Mouse (Mus musculus) heart, postnatal 0 days (tissue): Measurements from ENCODE around the gene Iqcd. TPM values are rescaled to one million over a fixed set of nuclear protein-coding genes. Genes with fewer than 3 reads are reported as not detected.
A peak's percentile ranks its signal among the peaks of the same experiment; 100 is the strongest.

Source experiments
- ATAC-seq: fragments of 200-750 bp; cut with Nextera tagmentation; 2 replicates; pipeline ENCODE4 v1.8.0; 2017; ENCODE audit warnings: low read depth, moderate number of reproducible peaks, moderate library complexity; ENCODE audit not compliant: insufficient read depth
- DNase-seq: peaks from one replicate; pipeline ENCODE4 v3.0.0-alpha.2; 2016; ENCODE audit warnings: low spot score
- H3K27ac ChIP-seq: fragments of 300-500 bp; sonication (generic); 2 replicates; pipeline ENCODE4 v1.5.1; 2014; ENCODE audit warnings: low read depth, mild to moderate bottlenecking
- H3K27me3 ChIP-seq: fragments of 300-500 bp; sonication (generic); 2 replicates; pipeline ENCODE4 v1.6.1; 2014; ENCODE audit warnings: low read length, mixed read lengths; ENCODE audit not compliant: control insufficient read depth, insufficient read depth
- H3K36me3 ChIP-seq: fragments of 300-500 bp; sonication (generic); replicated peaks from 2 replicates; pipeline ENCODE4 v1.6.1; 2014; ENCODE audit warnings: low read length, mixed read lengths; ENCODE audit not compliant: control insufficient read depth, insufficient read depth
- H3K4me1 ChIP-seq: fragments of 300-500 bp; sonication (generic); 2 replicates; pipeline ENCODE4 v1.6.1; 2014; ENCODE audit warnings: antibody characterized with exemption; ENCODE audit not compliant: control insufficient read depth, insufficient read depth
- H3K4me2 ChIP-seq: fragments of 300-500 bp; sonication (generic); 2 replicates; pipeline ENCODE4 v1.6.1; 2014; ENCODE audit warnings: low read depth, mild to moderate bottlenecking, low read length, moderate library complexity
- H3K4me3 ChIP-seq: fragments of 300-500 bp; sonication (generic); 2 replicates; pipeline ENCODE4 v1.5.1; 2014; ENCODE audit warnings: low read depth, low read length
- H3K9ac ChIP-seq: fragments of 300-500 bp; sonication (generic); replicated peaks from 2 replicates; pipeline ENCODE4 v1.6.1; 2014; ENCODE audit warnings: low read depth, low read length, mixed read lengths
- H3K9me3 ChIP-seq: fragments of 300-500 bp; sonication (generic); replicated peaks from 2 replicates; pipeline ENCODE4 v1.6.1; 2016; ENCODE audit warnings: low read length; ENCODE audit not compliant: control insufficient read depth
- CTCF ChIP-seq: IDR thresholded peaks from 2 replicates; pipeline ENCODE4 v1.5.1; 2016; ENCODE audit warnings: antibody characterized with exemption, control low read depth, low read depth
- EP300 ChIP-seq: IDR thresholded peaks from 2 replicates; pipeline ENCODE4 v1.6.1; 2016; ENCODE audit warnings: antibody characterized with exemption, low read depth
- WGBS: fragments of 180-500 bp; shearing (Covaris S2); extraction: QIAGEN DNeasy Blood & Tissue Kit; methylation state at CpG from one replicate; pipeline ENCODE4 v1.1.7; 2014; 5-methylcytosine and 5-hydroxymethylcytosine counted together
- polyA plus RNA-seq: library from polyadenylated mRNA; unstranded; fragments of >200 nt; fragmentation: Nextera tagmentation; extraction: Ambion mirVana; gene quantifications from 2 replicates; pipeline ENCODE4 v1.2.1, GENCODE M21; 2015
- total RNA-seq: library from RNA; depleted of rRNA; stranded (reverse); fragments of >200 nt; gene quantifications from 2 replicates; pipeline ENCODE4 v1.2.3, GENCODE M21; 2014; ENCODE audit warnings: low replicate concordance

The Iqcd gene
- total and polyA plus RNA-seq, 2 experiments from 2014 or later: 0.18 TPM; not detected in 1

DNA sequence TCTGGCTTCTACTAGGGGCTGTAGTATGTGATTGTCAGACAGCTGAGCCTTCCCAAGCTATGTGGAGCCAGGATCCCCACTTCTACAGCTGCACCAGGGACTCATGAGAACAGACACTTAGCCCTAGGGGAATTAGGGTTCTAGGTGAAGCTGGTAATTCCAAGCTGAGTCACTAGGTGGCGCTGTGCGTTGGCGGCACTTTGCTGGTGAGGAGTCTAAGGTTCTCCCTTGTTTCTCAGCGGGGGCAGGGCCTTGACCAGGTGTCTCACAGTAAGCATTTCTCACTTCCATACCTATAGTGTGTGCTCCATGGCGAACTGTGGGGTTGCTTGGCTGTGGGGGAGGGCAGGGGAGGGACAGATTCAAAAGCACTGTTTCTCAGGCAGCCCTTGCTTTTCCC lies 30.4 kb downstream of the Iqcd start:
- no peak for ATAC-seq
- Histone ChIP-seq H3K9ac (no peak overlapping the region), H3K9me3 (no peaks in the 10 kb centered on the region), H3K27ac (no peak overlapping the region), H3K4me1 (peaks cover 4% of the 10 kb centered on the region; the same call in 1 of the 2 replicates), H3K4me2 (no peak overlapping the region), H3K27me3 (no peaks in the 10 kb centered on the region), H3K36me3 (peaks cover 61% of the 10 kb centered on the region), H3K4me3 (no peak overlapping the region)
- 20% methylated on average over 5 of the region's 5 CpGs for WGBS
- peak; percentile 80 for TF ChIP-seq CTCF
- no peak for TF ChIP-seq EP300
- DNase-seq: no peak

DNA sequence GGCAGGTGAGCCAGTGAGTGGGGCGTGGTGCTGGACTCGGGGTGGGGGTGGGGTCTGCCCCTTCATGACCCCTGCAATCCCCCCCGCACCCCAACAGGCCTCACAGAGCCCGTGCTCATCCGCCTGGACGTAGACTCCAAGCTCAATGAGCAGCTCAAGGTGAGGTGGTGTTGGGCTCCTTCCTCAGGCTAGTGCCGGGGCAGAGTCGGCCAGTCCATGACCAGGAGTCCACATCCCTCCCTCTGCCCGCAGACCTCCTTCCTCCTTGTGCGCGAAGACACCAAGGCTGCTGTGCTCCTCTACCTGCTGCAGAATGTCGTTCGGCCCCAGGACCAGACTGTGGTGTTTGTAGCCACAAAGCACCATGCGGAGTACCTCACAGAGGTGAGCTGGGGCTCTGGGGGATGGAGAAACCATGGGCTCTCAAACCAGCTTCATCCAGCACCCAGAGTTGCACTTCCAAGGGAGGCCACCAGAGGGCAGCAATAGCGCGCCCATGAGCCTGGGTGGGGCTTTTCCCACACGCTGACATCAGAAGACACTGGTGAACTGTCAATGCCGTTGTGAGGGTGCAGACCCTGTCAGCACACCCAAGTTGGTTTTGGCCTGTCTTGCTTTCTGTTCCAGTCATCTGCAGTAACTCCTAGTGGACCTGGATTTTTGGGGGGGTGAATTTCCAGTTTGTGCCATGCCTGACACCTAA lies 31.7 kb downstream of the Iqcd start:
- peak; percentile 28; the same call in 1 of the 2 replicates for ATAC-seq
- no peak for TF ChIP-seq EP300
- TF ChIP-seq CTCF: peak; percentile 96
- Histone ChIP-seq H3K9ac (no peak overlapping the region), H3K27me3 (no peaks in the 10 kb centered on the region), H3K4me2 (no peak overlapping the region; the same call in 1 of the 2 replicates), H3K36me3 (peaks cover 74% of the 10 kb centered on the region), H3K9me3 (no peaks in the 10 kb centered on the region), H3K4me1 (peaks cover 4% of the 10 kb centered on the region; the same call in 1 of the 2 replicates), H3K27ac (no peak overlapping the region), H3K4me3 (no peak overlapping the region)
- 70% methylated on average over 18 of the region's 18 CpGs for WGBS
- DNase-seq: peak; percentile 63

DNA sequence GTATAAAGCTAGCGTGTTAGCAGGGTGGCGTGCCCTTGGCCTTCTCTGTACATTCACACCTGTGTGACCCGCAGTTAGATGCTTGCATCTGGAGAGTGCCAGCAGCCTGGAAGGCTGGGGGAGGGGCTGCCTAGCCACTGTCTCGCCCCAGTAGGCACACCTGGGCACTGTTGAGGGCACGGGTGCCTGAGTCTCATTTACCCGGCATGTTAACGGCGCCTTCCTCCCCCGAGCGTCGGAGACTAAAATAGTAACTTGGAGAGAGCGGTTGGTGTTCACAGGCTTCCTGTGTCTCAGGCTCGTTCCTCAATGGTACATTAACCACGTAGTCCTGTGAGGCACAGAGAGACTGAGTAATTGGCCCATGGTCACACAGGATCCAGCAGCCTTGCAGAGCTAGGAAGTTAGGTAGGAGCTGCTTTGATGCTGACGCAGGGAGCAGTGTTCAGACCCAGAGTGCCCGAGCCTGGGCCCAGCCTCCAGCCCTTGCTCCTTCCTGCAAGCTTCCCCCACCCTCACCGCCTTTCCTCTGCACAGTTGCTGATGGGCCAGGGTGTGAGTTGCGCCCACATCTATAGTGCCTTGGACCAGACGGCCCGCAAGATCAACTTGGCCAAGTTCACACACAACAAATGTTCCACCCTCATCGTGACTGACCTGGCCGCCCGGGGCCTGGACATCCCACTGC lies 32.4 kb downstream of the Iqcd start:
- DNase-seq: no peak
- H3K36me3 ChIP-seq: peaks cover 81% of the 10 kb centered on the region
- H3K9ac ChIP-seq: no peak overlapping the region
- H3K27ac ChIP-seq: peak overlapping the region; percentile 26; the same call in 1 of the 2 replicates
- peak overlapping the region; percentile 3; the same call in 1 of the 2 replicates for H3K4me3 ChIP-seq
- ATAC-seq: no peak
- TF ChIP-seq EP300 (no peak), CTCF (no peak)
- no peaks in the 10 kb centered on the region for H3K9me3 ChIP-seq
- H3K27me3 ChIP-seq: no peaks in the 10 kb centered on the region
- 82% methylated on average over 23 of the region's 23 CpGs for WGBS
- peak overlapping the region; percentile 32; the same call in 1 of the 2 replicates for H3K4me2 ChIP-seq
- peaks cover 4% of the 10 kb centered on the region; the same call in 1 of the 2 replicates for H3K4me1 ChIP-seq

DNA sequence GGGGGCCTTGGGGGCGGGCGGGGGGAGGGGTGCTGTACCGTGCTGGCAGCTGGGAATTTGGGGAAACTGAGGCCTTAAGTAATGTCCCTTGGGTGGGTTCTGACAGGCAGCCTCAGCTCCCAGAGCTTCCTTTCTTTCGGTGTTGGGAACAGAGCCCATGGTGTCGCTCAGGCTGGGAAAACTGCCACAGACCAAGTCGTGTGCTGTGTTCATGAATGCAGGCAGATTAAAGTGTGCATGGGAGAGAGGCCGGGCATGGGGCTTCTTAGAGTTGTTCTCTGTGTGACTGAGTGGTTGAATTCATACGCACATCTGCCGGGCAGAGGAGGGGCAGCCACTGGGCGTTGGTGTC lies 33.0 kb downstream of the Iqcd start:
- Histone ChIP-seq H3K27me3 (no peaks in the 10 kb centered on the region), H3K36me3 (peaks cover 87% of the 10 kb centered on the region), H3K4me3 (peak overlapping the region; percentile 3; the same call in 1 of the 2 replicates), H3K27ac (peak overlapping the region; percentile 26; the same call in 1 of the 2 replicates), H3K4me1 (peaks cover 4% of the 10 kb centered on the region; the same call in 1 of the 2 replicates), H3K9ac (no peak overlapping the region), H3K9me3 (no peaks in the 10 kb centered on the region), H3K4me2 (peak overlapping the region; percentile 32; the same call in 1 of the 2 replicates)
- TF ChIP-seq EP300 (no peak), CTCF (no peak)
- ATAC-seq: no peak
- 74% methylated on average over 10 of the region's 10 CpGs for WGBS
- no peak for DNase-seq

- Histone ChIP-seq H3K4me3 (no peak overlapping the region), H3K4me2 (no peak overlapping the region; the same call in 1 of the 2 replicates), H3K9me3 (no peaks in the 10 kb centered on the region), H3K36me3 (peaks cover 92% of the 10 kb centered on the region), H3K27me3 (no peaks in the 10 kb centered on the region), H3K9ac (no peak overlapping the region), H3K27ac (0 out of 2 replicates have a peak overlapping the region, but pooled peaks have one; percentile 26), H3K4me1 (peaks cover 4% of the 10 kb centered on the region; the same call in 1 of the 2 replicates)
- no peak for ATAC-seq
- WGBS: 66% methylated on average over 5 of the region's 5 CpGs
- TF ChIP-seq EP300 (no peak), CTCF (no peak)
- DNase-seq: peak; percentile 25
Measured at GRCm38 (mm10) chr5:120622198-120622851, 33.5 kb downstream of the Iqcd start.
